Mouse (Mus musculus): ENCODE data around the gene Plagl1. TPM values are rescaled to one million over a fixed set of nuclear protein-coding genes. Genes with fewer than 3 reads are reported as not detected.
"Not testable (repeated sequence)": the region's sequence is repeated elsewhere in the genome, so short reads cannot be mapped to it uniquely, and the experiment has no call there.

Gene Plagl1
- 163 and 165 TPM in 2 replicates for polyA plus RNA-seq (2014; fragmentation: Nextera tagmentation; extraction: Ambion mirVana)

DNA sequence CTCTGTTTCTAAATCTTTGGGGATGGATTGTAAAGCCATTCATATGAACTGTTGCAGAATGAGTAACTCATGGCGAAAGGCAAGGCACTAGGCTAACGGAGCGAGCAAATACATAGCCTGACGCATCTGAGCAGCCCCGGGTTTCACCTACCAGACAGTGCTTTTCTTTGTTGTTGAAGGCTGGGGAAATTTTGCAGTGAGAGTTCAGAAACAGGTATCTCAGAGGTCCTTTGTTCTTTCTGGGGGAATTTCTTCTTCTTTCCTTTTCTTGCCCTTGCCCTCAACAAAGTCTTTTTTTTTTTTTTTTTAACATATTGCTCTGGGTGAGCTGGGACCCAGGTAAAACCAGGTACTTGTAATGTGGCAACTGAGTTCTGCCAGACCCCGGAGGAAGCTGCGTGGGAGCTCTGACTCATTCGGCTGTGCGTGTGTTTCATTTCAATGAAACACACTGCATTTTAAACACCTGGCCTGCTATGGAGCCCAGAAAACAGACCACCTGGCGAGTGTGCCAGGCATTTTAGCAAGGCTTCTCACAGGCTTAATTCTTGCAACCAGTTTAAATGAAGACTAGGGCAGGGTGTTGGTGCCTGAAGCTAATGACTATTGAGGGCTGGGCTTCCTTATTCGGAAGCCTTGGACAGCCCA is at the start of gene Plagl1:
TSS of gene Plagl1 (plus strand) at position 484 of the 648 bp plus-strand sequence.
- DNase-seq (ENCODE audit: low spot score) (no peak), ATAC-seq (replicated peaks; ENCODE audit: low FRiP score) (no peak)
- H3K4me2 ChIP-seq, result peak within 1 kb of the TSS; percentile 67
- no peak within 1 kb of the TSS for H3K27ac ChIP-seq (ENCODE audit: low read depth, low read length)
- H3K4me3 ChIP-seq (ENCODE audit: low read depth, low read length), result peak within 1 kb of the TSS; percentile 36; the same call in 1 of the 2 replicates
- WGBS, result 61% methylated on average over 11 of the region's 11 CpGs
- H3K27me3 ChIP-seq (replicated peaks; ENCODE audit: control insufficient read depth, insufficient read depth, low read length), result peaks cover 17% of the 10 kb centered on the region
- peaks cover 4% of the 10 kb centered on the region; the same call in 1 of the 2 replicates for H3K4me1 ChIP-seq (replicated peaks; ENCODE audit: control insufficient read depth, insufficient read depth, low read length)
- H3K9me3 ChIP-seq (ENCODE audit: control insufficient read depth, low read length), result no peaks in the 10 kb centered on the region
- H3K9ac ChIP-seq (ENCODE audit: low read depth, low read length), result no peak within 1 kb of the TSS
- no peaks in the 10 kb centered on the region for H3K36me3 ChIP-seq (ENCODE audit: control insufficient read depth, insufficient read depth, low read length)

DNA sequence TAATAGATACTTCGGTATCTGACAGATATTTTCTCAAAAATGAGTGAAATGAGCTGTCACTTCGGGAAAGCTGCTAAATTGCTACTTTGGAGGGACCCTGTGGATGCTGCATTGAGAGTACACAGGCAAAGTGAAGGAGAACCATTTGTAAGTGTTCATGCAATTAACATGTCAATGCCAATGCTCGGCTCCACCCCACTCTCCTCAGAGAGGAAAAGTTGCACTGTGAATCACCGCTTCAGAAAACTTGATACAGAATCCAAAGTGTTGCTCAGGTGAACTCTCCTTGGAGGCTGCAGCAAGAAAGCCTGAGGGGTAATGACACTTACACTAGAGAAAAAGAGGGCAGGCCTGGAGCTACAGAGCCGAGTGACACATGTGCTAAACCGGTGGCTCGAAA is 46.3 kb upstream of the Plagl1 start:
- 73% methylated on average over 7 of the region's 7 CpGs for WGBS
- Histone ChIP-seq H3K4me1 (replicated peaks; ENCODE audit: control insufficient read depth, insufficient read depth, low read length) (peaks cover 8% of the 10 kb centered on the region), H3K9me3 (ENCODE audit: control insufficient read depth, low read length) (no peaks in the 10 kb centered on the region), H3K4me3 (ENCODE audit: low read depth, low read length) (no peak overlapping the region), H3K36me3 (ENCODE audit: control insufficient read depth, insufficient read depth, low read length) (no peaks in the 10 kb centered on the region), H3K27me3 (replicated peaks; ENCODE audit: control insufficient read depth, insufficient read depth, low read length) (no peaks in the 10 kb centered on the region), H3K9ac (ENCODE audit: low read depth, low read length) (no peak overlapping the region), H3K27ac (ENCODE audit: low read depth, low read length) (no peak overlapping the region), H3K4me2 (no peak overlapping the region)
- ATAC-seq (replicated peaks; ENCODE audit: low FRiP score) (no peak), DNase-seq (ENCODE audit: low spot score) (no peak)

DNA sequence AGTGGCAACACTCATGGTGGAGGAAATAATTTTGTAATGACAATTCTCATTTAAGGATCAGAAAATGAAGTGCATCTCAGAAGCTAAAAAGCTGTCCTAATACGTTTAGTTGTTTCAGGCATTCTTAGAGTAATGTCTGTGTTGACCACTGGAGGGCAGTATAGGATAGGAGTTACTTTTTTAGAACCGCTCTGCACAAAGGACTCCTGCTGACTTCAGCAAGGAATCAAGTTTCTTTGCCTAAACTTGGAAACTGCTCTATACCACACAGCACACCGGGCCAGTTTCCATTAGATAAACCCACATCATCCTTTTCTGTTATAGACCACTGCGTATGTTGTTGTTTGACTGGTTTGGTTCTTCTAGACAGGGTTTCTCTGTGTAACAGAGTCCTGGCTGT is 43.7 kb upstream of the Plagl1 start:
- no peak overlapping the region for H3K4me2 ChIP-seq
- WGBS, result 25% methylated on average over 4 of the region's 4 CpGs
- no peaks in the 10 kb centered on the region for H3K36me3 ChIP-seq (ENCODE audit: control insufficient read depth, insufficient read depth, low read length)
- no peak for DNase-seq (ENCODE audit: low spot score)
- H3K4me1 ChIP-seq (replicated peaks; ENCODE audit: control insufficient read depth, insufficient read depth, low read length), result no peaks in the 10 kb centered on the region
- H3K27ac ChIP-seq (ENCODE audit: low read depth, low read length), result no peak overlapping the region
- H3K27me3 ChIP-seq (replicated peaks; ENCODE audit: control insufficient read depth, insufficient read depth, low read length), result no peaks in the 10 kb centered on the region
- no peak overlapping the region for H3K9ac ChIP-seq (ENCODE audit: low read depth, low read length)
- no peak overlapping the region for H3K4me3 ChIP-seq (ENCODE audit: low read depth, low read length)
- peak; percentile 35; the same call in 1 of the 2 replicates for ATAC-seq (replicated peaks; ENCODE audit: low FRiP score)
- H3K9me3 ChIP-seq (ENCODE audit: control insufficient read depth, low read length), result no peaks in the 10 kb centered on the region

DNA sequence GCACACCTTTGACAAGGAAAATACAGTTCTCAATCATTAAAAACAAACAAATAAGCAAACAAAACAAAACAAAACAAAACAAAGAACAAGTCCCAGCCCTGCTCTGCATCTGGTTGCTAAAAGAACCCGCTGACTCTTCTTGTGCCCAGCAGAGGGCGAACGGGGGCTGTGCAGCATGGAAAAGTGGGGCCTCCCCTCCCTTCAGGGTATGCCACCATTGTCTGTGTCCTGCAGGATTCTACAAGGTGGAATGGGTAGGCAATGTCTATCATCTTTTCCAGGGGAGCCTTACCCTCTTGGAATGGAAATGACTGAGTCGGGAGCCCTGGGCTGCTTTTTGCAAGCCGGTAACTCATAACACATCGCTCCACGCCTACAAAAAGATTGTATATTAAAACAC is 41.8 kb upstream of the Plagl1 start:
- DNase-seq (ENCODE audit: low spot score), result no peak
- Histone ChIP-seq H3K9ac (ENCODE audit: low read depth, low read length) (no peak overlapping the region), H3K27ac (ENCODE audit: low read depth, low read length) (no peak overlapping the region), H3K4me3 (ENCODE audit: low read depth, low read length) (no peak overlapping the region), H3K27me3 (replicated peaks; ENCODE audit: control insufficient read depth, insufficient read depth, low read length) (no peaks in the 10 kb centered on the region), H3K36me3 (ENCODE audit: control insufficient read depth, insufficient read depth, low read length) (no peaks in the 10 kb centered on the region), H3K4me1 (replicated peaks; ENCODE audit: control insufficient read depth, insufficient read depth, low read length) (no peaks in the 10 kb centered on the region), H3K9me3 (ENCODE audit: control insufficient read depth, low read length) (no peaks in the 10 kb centered on the region), H3K4me2 (no peak overlapping the region)
- WGBS, result 70% methylated on average over 7 of the region's 7 CpGs
- no peak for ATAC-seq (replicated peaks; ENCODE audit: low FRiP score)

DNA sequence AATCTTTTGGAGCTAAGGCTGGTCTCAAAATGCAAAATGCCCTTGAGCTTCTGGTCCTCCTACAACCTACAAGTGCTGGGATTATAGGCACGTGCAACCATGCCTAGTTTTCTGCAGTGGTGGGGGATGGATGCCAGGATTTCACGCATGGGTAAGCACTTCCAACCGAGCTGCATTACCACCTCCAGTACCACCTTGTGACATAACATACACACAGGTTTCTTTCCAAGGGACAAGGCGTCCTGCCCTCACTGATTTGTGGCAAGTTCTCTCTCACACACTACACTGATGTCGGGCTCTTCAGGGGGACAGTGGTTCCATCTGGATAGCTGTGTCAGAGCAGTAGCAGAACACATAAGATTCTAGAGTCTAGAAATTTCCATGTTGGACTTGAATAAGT is 41.3 kb upstream of the Plagl1 start:
- Histone ChIP-seq H3K4me1 (replicated peaks; ENCODE audit: control insufficient read depth, insufficient read depth, low read length) (no peaks in the 10 kb centered on the region), H3K4me3 (ENCODE audit: low read depth, low read length) (no peak overlapping the region), H3K36me3 (ENCODE audit: control insufficient read depth, insufficient read depth, low read length) (no peaks in the 10 kb centered on the region), H3K9me3 (ENCODE audit: control insufficient read depth, low read length) (no peaks in the 10 kb centered on the region), H3K9ac (ENCODE audit: low read depth, low read length) (no peak overlapping the region), H3K27me3 (replicated peaks; ENCODE audit: control insufficient read depth, insufficient read depth, low read length) (no peaks in the 10 kb centered on the region), H3K27ac (ENCODE audit: low read depth, low read length) (no peak overlapping the region), H3K4me2 (no peak overlapping the region)
- no peak for DNase-seq (ENCODE audit: low spot score)
- WGBS, result 74% methylated on average over 5 of the region's 5 CpGs
- ATAC-seq (replicated peaks; ENCODE audit: low FRiP score), result no peak

DNA sequence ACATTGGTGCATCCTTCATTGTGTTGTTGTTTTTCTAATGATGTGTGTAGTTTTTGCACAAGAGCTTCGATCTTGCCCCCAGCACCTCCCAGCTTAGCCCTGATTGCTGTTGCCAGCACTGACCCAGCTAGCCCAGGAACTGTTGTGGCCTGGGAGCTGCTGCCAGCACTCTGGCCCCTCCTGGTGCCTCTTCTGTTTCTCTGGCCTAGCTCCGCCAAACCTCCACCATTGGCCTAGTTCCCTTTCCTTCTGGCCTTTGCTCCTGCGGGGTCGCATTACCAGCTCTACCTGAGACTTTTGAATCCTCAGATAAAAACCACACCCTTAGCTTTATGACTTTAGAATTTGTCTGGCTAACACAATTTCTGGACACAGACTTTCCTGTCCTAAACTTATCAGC is 38.2 kb upstream of the Plagl1 start:
- H3K9me3 ChIP-seq (ENCODE audit: control insufficient read depth, low read length), result no peaks in the 10 kb centered on the region
- no peak overlapping the region for H3K4me3 ChIP-seq (ENCODE audit: low read depth, low read length)
- WGBS, result 74% methylated on average over 4 of the region's 4 CpGs
- no peaks in the 10 kb centered on the region for H3K4me1 ChIP-seq (replicated peaks; ENCODE audit: control insufficient read depth, insufficient read depth, low read length)
- H3K27ac ChIP-seq (ENCODE audit: low read depth, low read length), result no peak overlapping the region
- H3K36me3 ChIP-seq (ENCODE audit: control insufficient read depth, insufficient read depth, low read length), result no peaks in the 10 kb centered on the region
- H3K9ac ChIP-seq (ENCODE audit: low read depth, low read length), result no peak overlapping the region
- no peak overlapping the region for H3K4me2 ChIP-seq
- H3K27me3 ChIP-seq (replicated peaks; ENCODE audit: control insufficient read depth, insufficient read depth, low read length), result no peaks in the 10 kb centered on the region
- DNase-seq (ENCODE audit: low spot score) (no peak), ATAC-seq (replicated peaks; ENCODE audit: low FRiP score) (no peak)

DNA sequence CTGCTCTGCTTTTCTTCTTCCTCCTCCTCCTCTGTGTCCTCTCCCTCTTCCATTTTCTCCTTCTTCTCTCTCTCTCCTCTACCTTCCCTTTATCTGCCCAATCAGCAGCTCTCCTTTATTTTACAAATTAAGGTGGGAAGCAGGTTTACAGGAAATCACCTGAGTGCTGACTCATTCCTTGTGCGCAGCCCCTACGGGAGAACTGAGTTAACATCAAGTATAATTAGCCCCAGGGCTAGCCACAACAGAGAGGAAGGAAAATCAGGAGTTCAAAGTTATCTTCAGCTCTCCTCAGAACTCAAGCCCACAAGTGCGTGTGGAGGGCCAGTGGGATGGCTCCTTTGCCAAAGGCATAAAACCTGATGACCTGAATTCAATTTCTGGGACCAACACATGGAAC is 36.3 kb upstream of the Plagl1 start:
- H3K4me2 ChIP-seq; H3K27ac ChIP-seq (ENCODE audit: low read depth, low read length); H3K36me3 ChIP-seq (ENCODE audit: control insufficient read depth, insufficient read depth, low read length); H3K27me3 ChIP-seq (replicated peaks; ENCODE audit: control insufficient read depth, insufficient read depth, low read length); DNase-seq (ENCODE audit: low spot score); H3K9me3 ChIP-seq (ENCODE audit: control insufficient read depth, low read length); ATAC-seq (replicated peaks; ENCODE audit: low FRiP score); H3K4me1 ChIP-seq (replicated peaks; ENCODE audit: control insufficient read depth, insufficient read depth, low read length); H3K9ac ChIP-seq (ENCODE audit: low read depth, low read length); H3K4me3 ChIP-seq (ENCODE audit: low read depth, low read length): not testable (repeated sequence)
- WGBS, result 41% methylated on average over 3 of the region's 3 CpGs

DNA sequence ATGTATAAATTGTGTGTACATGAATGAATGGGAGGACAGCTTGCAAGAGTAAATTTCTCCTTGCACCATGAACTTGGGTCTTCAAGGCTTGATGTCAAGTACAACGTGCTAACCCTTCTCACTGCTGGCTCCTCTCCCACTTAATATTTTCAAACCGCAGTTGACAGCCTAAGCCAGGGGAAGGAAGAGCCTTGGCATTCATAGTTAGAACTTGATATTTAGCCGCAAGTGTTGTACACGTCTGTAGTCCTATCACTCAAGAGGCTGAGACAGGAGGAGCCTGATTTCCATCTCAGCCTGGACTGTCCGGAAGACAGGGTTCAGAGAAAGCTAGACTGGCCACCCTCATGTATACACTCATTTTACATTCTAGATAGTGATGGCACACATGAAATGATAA is 32.6 kb upstream of the Plagl1 start:
- no peaks in the 10 kb centered on the region for H3K4me1 ChIP-seq (replicated peaks; ENCODE audit: control insufficient read depth, insufficient read depth, low read length)
- H3K27ac ChIP-seq (ENCODE audit: low read depth, low read length), result no peak overlapping the region
- 77% methylated on average over 5 of the region's 5 CpGs for WGBS
- H3K4me3 ChIP-seq (ENCODE audit: low read depth, low read length), result no peak overlapping the region
- no peak overlapping the region for H3K9ac ChIP-seq (ENCODE audit: low read depth, low read length)
- H3K9me3 ChIP-seq (ENCODE audit: control insufficient read depth, low read length), result no peaks in the 10 kb centered on the region
- no peaks in the 10 kb centered on the region for H3K36me3 ChIP-seq (ENCODE audit: control insufficient read depth, insufficient read depth, low read length)
- DNase-seq (ENCODE audit: low spot score) (no peak), ATAC-seq (replicated peaks; ENCODE audit: low FRiP score) (no peak)
- H3K4me2 ChIP-seq, result no peak overlapping the region
- H3K27me3 ChIP-seq (replicated peaks; ENCODE audit: control insufficient read depth, insufficient read depth, low read length), result no peaks in the 10 kb centered on the region

DNA sequence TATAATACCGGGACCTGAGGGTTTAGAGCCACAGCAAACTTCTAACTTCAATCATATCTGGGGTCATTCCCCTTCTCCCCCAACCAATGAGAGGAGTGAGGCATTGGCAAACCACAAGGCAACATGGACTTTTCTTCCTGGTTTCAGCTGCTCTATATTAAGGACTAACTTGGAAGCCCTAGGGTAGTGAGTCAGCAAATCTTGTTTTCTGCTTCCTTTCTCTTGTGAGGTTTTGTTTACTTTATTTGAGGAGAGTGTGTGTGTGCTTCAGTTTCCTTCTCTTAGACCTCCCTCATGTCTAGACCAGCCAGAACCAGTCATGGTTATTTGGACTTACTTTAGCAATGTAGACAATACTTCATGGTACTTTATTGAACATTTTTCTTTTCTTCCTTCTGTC is 32.1 kb upstream of the Plagl1 start:
- Histone ChIP-seq H3K4me1 (replicated peaks; ENCODE audit: control insufficient read depth, insufficient read depth, low read length) (no peaks in the 10 kb centered on the region), H3K27me3 (replicated peaks; ENCODE audit: control insufficient read depth, insufficient read depth, low read length) (no peaks in the 10 kb centered on the region), H3K9me3 (ENCODE audit: control insufficient read depth, low read length) (no peaks in the 10 kb centered on the region), H3K4me2 (no peak overlapping the region), H3K4me3 (ENCODE audit: low read depth, low read length) (no peak overlapping the region), H3K36me3 (ENCODE audit: control insufficient read depth, insufficient read depth, low read length) (no peaks in the 10 kb centered on the region), H3K27ac (ENCODE audit: low read depth, low read length) (no peak overlapping the region), H3K9ac (ENCODE audit: low read depth, low read length) (no peak overlapping the region)
- DNase-seq (ENCODE audit: low spot score), result no peak
- ATAC-seq (replicated peaks; ENCODE audit: low FRiP score), result no peak
- 63% methylated on average over 1 of the region's 1 CpGs for WGBS

Data from liver, embryonic 11.5 days (tissue).